Mouse (Mus musculus) olfactory bulb, adult 2 months (tissue): ENCODE measurements around the gene Cdk7.

Experiments
- CTCF ChIP-seq: fragments of 200-500 bp; IDR thresholded peaks from 2 replicates; pipeline ENCODE4 v1.5.1; 2012; ENCODE audit warnings: low read depth, mild to moderate bottlenecking, low read length, moderate library complexity; ENCODE audit not compliant: insufficient read depth
- POLR2A ChIP-seq: fragments of 200-500 bp; IDR thresholded peaks from 2 replicates; pipeline ENCODE4 v1.6.1; 2012; ENCODE audit warnings: mild to moderate bottlenecking, low read depth, low read length, moderate library complexity; ENCODE audit not compliant: insufficient read depth

DNA sequence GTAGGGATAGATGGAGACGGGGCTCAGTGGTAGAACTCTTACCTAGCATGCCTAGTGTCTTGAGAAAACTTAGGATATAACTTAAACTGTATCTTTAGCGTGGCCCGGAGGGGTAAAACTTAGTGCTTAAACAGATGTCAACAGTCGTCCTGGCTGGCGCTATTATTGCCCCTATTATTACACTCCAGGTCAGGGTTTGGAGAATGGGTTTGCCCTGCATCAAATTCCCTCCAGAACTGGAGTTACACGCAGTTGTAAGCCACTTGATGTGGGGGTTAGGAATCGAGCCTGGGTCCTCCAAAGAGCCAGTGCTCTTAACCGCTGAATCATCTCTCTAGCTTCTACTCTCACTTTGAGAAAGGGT lies 45.3 kb upstream of the Cdk7 start:
- TF ChIP-seq CTCF (no peak), POLR2A (no peak)
